Mouse (Mus musculus): ENCODE results near the gene Cfap97. TPM values are rescaled to one million over a fixed set of nuclear protein-coding genes. Genes with fewer than 3 reads are reported as not detected.
"Not testable (repeated sequence)": the region's sequence is repeated elsewhere in the genome, so short reads cannot be mapped to it uniquely, and the experiment has no call there.

Cfap97 gene
- total RNA-seq, 2 experiments from 2014 or later, result 9.4 to 11.5 TPM

GRCm38 (mm10) chr8:46212194-46212593, 60.6 kb downstream of the Cfap97 start:
- intact Hi-C loops (cut with DNase I), result no loop called here
- DNase-seq, result no peak

- intact Hi-C loops (cut with DNase I), result no loop called here
- no peak for DNase-seq
Measured at GRCm38 (mm10) chr8:46213971-46214480, 62.5 kb downstream of the Cfap97 start.

GRCm38 (mm10) chr8:46216838-46217237, 65.3 kb downstream of the Cfap97 start:
- peak; percentile 36 to 58 for DNase-seq
- intact Hi-C loops (cut with DNase I), result no loop called here

- no peak for DNase-seq
- intact Hi-C loops (cut with DNase I), result no loop called here
Measured at GRCm38 (mm10) chr8:46220566-46220965, 69.0 kb downstream of the Cfap97 start.

- intact Hi-C loops (cut with DNase I), result no loop called here
- DNase-seq, result no peak
Measured at GRCm38 (mm10) chr8:46225501-46225900, 73.9 kb downstream of the Cfap97 start.

GRCm38 (mm10) chr8:46226622-46227021, 75.1 kb downstream of the Cfap97 start:
- no peak for DNase-seq
- intact Hi-C loops (cut with DNase I), result no loop called here

- DNase-seq; intact Hi-C loops (cut with DNase I): not testable (repeated sequence)
Measured at GRCm38 (mm10) chr8:46231968-46232367, 80.4 kb downstream of the Cfap97 start.

- DNase-seq, result no peak
- intact Hi-C loops (cut with DNase I), result no loop called here
Measured at GRCm38 (mm10) chr8:46232798-46233197, 81.2 kb downstream of the Cfap97 start.

GRCm38 (mm10) chr8:46234736-46235135, 83.2 kb downstream of the Cfap97 start:
- no peak for DNase-seq
- intact Hi-C loops (cut with DNase I), result no loop called here

GRCm38 (mm10) chr8:46236441-46237223, 85.1 kb downstream of the Cfap97 start:
- no peak for DNase-seq
- intact Hi-C loops (cut with DNase I), result no loop called here

GRCm38 (mm10) chr8:46241568-46242374, 90.2 kb downstream of the Cfap97 start:
- intact Hi-C loops (cut with DNase I), result loop anchor here (2.0 to 5.0 kb wide), 3 partner anchors 39 to 306 kb away; no protein-coding TSS in a partner anchor

GRCm38 (mm10) chr8:46242946-46243345, 91.4 kb downstream of the Cfap97 start:
- intact Hi-C loops (cut with DNase I), result loop anchor here (2.0 to 5.0 kb wide), 3 partner anchors 38 to 304 kb away; no protein-coding TSS in a partner anchor
- no peak for DNase-seq

More at GRCm38 (mm10) chr8:46241568-46242374, 90.2 kb downstream of the Cfap97 start:
- peak; percentile 28 to 64 for DNase-seq

Small RNAs within 50 kb of the gene (microRNA-seq; reads per million reads assigned to microRNA genes)
- 0 reads per million in 2 experiments for gene Gm23812

Other genes with a start within 250 kb of the Cfap97 start
- gene Ccdc110, start 217.2 kb upstream of the Cfap97 start, total RNA-seq (2021), result not detected
- under 1 TPM; 0.27 to 0.31 TPM for gene 1700029J07Rik, start 176.5 kb upstream of the Cfap97 start, total RNA-seq (2021)
- 10 to 100 TPM; 34.8 to 39.5 TPM for gene Ufsp2, start 176.2 kb upstream of the Cfap97 start, total RNA-seq (2021)
- gene Lrp2bp, start 152.5 kb upstream of the Cfap97 start, total RNA-seq (2021), result 1 to 10 TPM in 1 of 2 experiments, under 1 TPM in 1; 0.94 to 2.9 TPM
- gene Ankrd37, start 146.1 kb upstream of the Cfap97 start, total RNA-seq (2021), result 1 to 10 TPM; 1.9 to 2.0 TPM
- 1 to 10 TPM; 4.1 to 7.8 TPM for gene Snx25, start 388 bp downstream of the Cfap97 start, total RNA-seq (2021)
- gene Slc25a4, start 59.5 kb downstream of the Cfap97 start, total RNA-seq (2021), result 1,000 to 10,000 TPM; 2,982 to 3,031 TPM
- gene Helt, start 142.9 kb downstream of the Cfap97 start, total RNA-seq (2021), result 1 to 10 TPM in 1 of 2 experiments, under 1 TPM in 1; 0.77 to 1.1 TPM